Mouse (Mus musculus) forebrain, embryonic 13.5 days (tissue): ENCODE results near the gene Rnft2. TPM values are rescaled to one million over a fixed set of nuclear protein-coding genes. Genes with fewer than 3 reads are reported as not detected.

ENCODE experiments used
- ATAC-seq: fragments of 200-750 bp; cut with Nextera tagmentation; 2 replicates; pipeline ENCODE4 v1.8.0; 2017
- H3K27ac ChIP-seq: fragments of 300-500 bp; sonication (generic); 2 replicates; pipeline ENCODE4 v1.5.1; 2015; ENCODE audit warnings: inconsistent platforms, mild to moderate bottlenecking, moderate library complexity
- H3K27me3 ChIP-seq: fragments of 300-500 bp; sonication (generic); 2 replicates; pipeline ENCODE4 v1.6.1; 2015; ENCODE audit warnings: mild to moderate bottlenecking, inconsistent platforms
- H3K36me3 ChIP-seq: fragments of 300-500 bp; sonication (generic); 2 replicates; pipeline ENCODE4 v1.6.1; 2015; ENCODE audit warnings: mild to moderate bottlenecking, inconsistent platforms; ENCODE audit not compliant: poor library complexity, severe bottlenecking
- H3K4me1 ChIP-seq: fragments of 300-500 bp; sonication (generic); 2 replicates; pipeline ENCODE4 v1.6.1; 2015; ENCODE audit warnings: inconsistent platforms
- H3K4me2 ChIP-seq: fragments of 300-500 bp; sonication (generic); 2 replicates; pipeline ENCODE4 v1.6.1; 2015; ENCODE audit warnings: inconsistent platforms, mild to moderate bottlenecking, moderate library complexity
- H3K4me3 ChIP-seq: fragments of 300-500 bp; sonication (generic); 2 replicates; pipeline ENCODE4 v1.5.1; 2015; ENCODE audit warnings: mild to moderate bottlenecking, inconsistent platforms
- H3K9ac ChIP-seq: fragments of 300-500 bp; sonication (generic); 2 replicates; pipeline ENCODE4 v1.6.1; 2015; ENCODE audit warnings: mild to moderate bottlenecking, inconsistent platforms
- H3K9me3 ChIP-seq: fragments of 300-500 bp; sonication (generic); replicated peaks from 2 replicates; pipeline ENCODE4 v1.6.1; 2016; ENCODE audit warnings: inconsistent platforms
- WGBS: fragments of 180-500 bp; shearing (Covaris S2); methylation state at CpG from one replicate; pipeline ENCODE4 v1.1.7; 2015; 5-methylcytosine and 5-hydroxymethylcytosine counted together
- polyA plus RNA-seq: library from polyadenylated mRNA; unstranded; fragments of >200 nt; fragmentation: Nextera tagmentation; extraction: Ambion mirVana; gene quantifications from 2 replicates; pipeline ENCODE4 v1.2.1, GENCODE M21; 2015

Gene Rnft2
- polyA plus RNA-seq, 1 experiment from 2014 or later, result 7.0 TPM

- no peaks in the 10 kb centered on the region for H3K9me3 ChIP-seq
- no peak overlapping the region for H3K4me3 ChIP-seq
- ATAC-seq, result no peak
- peaks cover 20% of the 10 kb centered on the region for H3K27me3 ChIP-seq
- peaks cover 31% of the 10 kb centered on the region for H3K36me3 ChIP-seq
- H3K4me2 ChIP-seq, result no peak overlapping the region
- WGBS, result 45% methylated on average over 8 of the region's 8 CpGs
- H3K9ac ChIP-seq, result no peak overlapping the region
- peaks cover 19% of the 10 kb centered on the region for H3K4me1 ChIP-seq
- no peak overlapping the region for H3K27ac ChIP-seq
These were observed 21.4 kb upstream of the Rnft2 start for GRCm38 (mm10) chr5:118266309-118266708.

GRCm38 (mm10) chr5:118265366-118265765 is 20.4 kb upstream of the Rnft2 start:
- Histone ChIP-seq H3K27ac (no peak overlapping the region), H3K4me3 (no peak overlapping the region), H3K36me3 (peaks cover 40% of the 10 kb centered on the region), H3K9me3 (no peaks in the 10 kb centered on the region), H3K27me3 (peaks cover 17% of the 10 kb centered on the region), H3K9ac (no peak overlapping the region), H3K4me2 (no peak overlapping the region), H3K4me1 (peaks cover 11% of the 10 kb centered on the region; the same call in 1 of the 2 replicates)
- WGBS, result 79% methylated on average over 5 of the region's 5 CpGs
- no peak for ATAC-seq

GRCm38 (mm10) chr5:118264279-118264678 is 19.4 kb upstream of the Rnft2 start:
- peaks cover 9% of the 10 kb centered on the region; the same call in 1 of the 2 replicates for H3K4me1 ChIP-seq
- peaks cover 10% of the 10 kb centered on the region for H3K27me3 ChIP-seq
- peaks cover 51% of the 10 kb centered on the region for H3K36me3 ChIP-seq
- 79% methylated on average over 9 of the region's 9 CpGs for WGBS
- no peak overlapping the region for H3K9ac ChIP-seq
- H3K27ac ChIP-seq, result no peak overlapping the region
- no peak for ATAC-seq
- no peak overlapping the region for H3K4me2 ChIP-seq
- no peaks in the 10 kb centered on the region for H3K9me3 ChIP-seq
- H3K4me3 ChIP-seq, result no peak overlapping the region

GRCm38 (mm10) chr5:118262418-118262817 is 17.5 kb upstream of the Rnft2 start:
- Histone ChIP-seq H3K27ac (no peak overlapping the region), H3K27me3 (0 out of 2 replicates have a peak, but pooled peaks cover 4% of the 10 kb centered on the region), H3K4me3 (no peak overlapping the region), H3K9ac (no peak overlapping the region), H3K36me3 (peaks cover 70% of the 10 kb centered on the region), H3K4me2 (no peak overlapping the region), H3K4me1 (peaks cover 15% of the 10 kb centered on the region), H3K9me3 (no peaks in the 10 kb centered on the region)
- WGBS, result 94% methylated on average over 8 of the region's 8 CpGs
- no peak for ATAC-seq

- peaks cover 81% of the 10 kb centered on the region for H3K36me3 ChIP-seq
- ATAC-seq, result no peak
- 94% methylated on average over 9 of the region's 9 CpGs for WGBS
These were observed 16.3 kb upstream of the Rnft2 start for GRCm38 (mm10) chr5:118261181-118261580.

GRCm38 (mm10) chr5:118260642-118261041 is 15.7 kb upstream of the Rnft2 start:
- WGBS, result 91% methylated on average over 11 of the region's 11 CpGs
- H3K4me3 ChIP-seq, result no peak overlapping the region
- H3K4me2 ChIP-seq, result no peak overlapping the region
- H3K27me3 ChIP-seq, result no peaks in the 10 kb centered on the region
- peaks cover 15% of the 10 kb centered on the region for H3K4me1 ChIP-seq
- no peak for ATAC-seq
- no peaks in the 10 kb centered on the region for H3K9me3 ChIP-seq
- H3K27ac ChIP-seq, result no peak overlapping the region
- H3K9ac ChIP-seq, result no peak overlapping the region
- H3K36me3 ChIP-seq, result peaks cover 81% of the 10 kb centered on the region

More at GRCm38 (mm10) chr5:118261181-118261580, 16.3 kb upstream of the Rnft2 start:
- no peaks in the 10 kb centered on the region for H3K27me3 ChIP-seq
- H3K4me1 ChIP-seq, result peaks cover 15% of the 10 kb centered on the region
- no peak overlapping the region for H3K9ac ChIP-seq
- no peak overlapping the region for H3K4me2 ChIP-seq
- no peak overlapping the region for H3K27ac ChIP-seq
- no peak overlapping the region for H3K4me3 ChIP-seq
- no peaks in the 10 kb centered on the region for H3K9me3 ChIP-seq

- Histone ChIP-seq H3K27ac (no peak overlapping the region), H3K4me2 (no peak overlapping the region), H3K27me3 (no peaks in the 10 kb centered on the region), H3K9ac (no peak overlapping the region), H3K36me3 (peaks cover 81% of the 10 kb centered on the region), H3K9me3 (no peaks in the 10 kb centered on the region), H3K4me3 (no peak overlapping the region), H3K4me1 (peaks cover 15% of the 10 kb centered on the region)
- WGBS, result 86% methylated on average over 10 of the region's 10 CpGs
- ATAC-seq, result no peak
These were observed 15.1 kb upstream of the Rnft2 start for GRCm38 (mm10) chr5:118260055-118260454.

GRCm38 (mm10) chr5:118259636-118260035 is 14.7 kb upstream of the Rnft2 start:
- H3K4me1 ChIP-seq, result peaks cover 15% of the 10 kb centered on the region
- no peak for ATAC-seq
- no peak overlapping the region for H3K9ac ChIP-seq
- WGBS, result 90% methylated on average over 6 of the region's 6 CpGs
- H3K9me3 ChIP-seq, result no peaks in the 10 kb centered on the region
- peaks cover 81% of the 10 kb centered on the region for H3K36me3 ChIP-seq
- no peaks in the 10 kb centered on the region for H3K27me3 ChIP-seq
- no peak overlapping the region for H3K4me3 ChIP-seq
- H3K27ac ChIP-seq, result no peak overlapping the region
- no peak overlapping the region for H3K4me2 ChIP-seq

- 61% methylated on average over 6 of the region's 6 CpGs for WGBS
- H3K27ac ChIP-seq, result no peak overlapping the region
- H3K9ac ChIP-seq, result no peak overlapping the region
- ATAC-seq, result no peak
- H3K27me3 ChIP-seq, result no peaks in the 10 kb centered on the region
- H3K4me2 ChIP-seq, result no peak overlapping the region
- no peaks in the 10 kb centered on the region for H3K9me3 ChIP-seq
- H3K4me1 ChIP-seq, result peaks cover 13% of the 10 kb centered on the region
- no peak overlapping the region for H3K4me3 ChIP-seq
- H3K36me3 ChIP-seq, result peaks cover 77% of the 10 kb centered on the region
These were observed 14.2 kb upstream of the Rnft2 start for GRCm38 (mm10) chr5:118259152-118259551.

- Histone ChIP-seq H3K9me3 (no peaks in the 10 kb centered on the region), H3K36me3 (peaks cover 56% of the 10 kb centered on the region), H3K4me2 (no peak overlapping the region), H3K4me1 (peaks cover 11% of the 10 kb centered on the region), H3K27ac (no peak overlapping the region), H3K4me3 (no peak overlapping the region), H3K9ac (no peak overlapping the region), H3K27me3 (no peaks in the 10 kb centered on the region)
- ATAC-seq, result no peak
- WGBS, result 91% methylated on average over 4 of the region's 4 CpGs
These were observed 12.1 kb upstream of the Rnft2 start for GRCm38 (mm10) chr5:118256981-118257380.

GRCm38 (mm10) chr5:118253551-118253950 is 8.6 kb upstream of the Rnft2 start:
- Histone ChIP-seq H3K9me3 (no peaks in the 10 kb centered on the region), H3K4me2 (no peak overlapping the region), H3K4me1 (peaks cover 2% of the 10 kb centered on the region), H3K9ac (no peak overlapping the region), H3K27me3 (no peaks in the 10 kb centered on the region), H3K27ac (no peak overlapping the region), H3K36me3 (peaks cover 37% of the 10 kb centered on the region), H3K4me3 (no peak overlapping the region)
- WGBS, result 85% methylated on average over 3 of the region's 3 CpGs
- no peak for ATAC-seq

GRCm38 (mm10) chr5:118250987-118251386 is 6.1 kb upstream of the Rnft2 start:
- Histone ChIP-seq H3K27ac (no peak overlapping the region), H3K9me3 (no peaks in the 10 kb centered on the region), H3K27me3 (no peaks in the 10 kb centered on the region), H3K9ac (no peak overlapping the region), H3K36me3 (peaks cover 25% of the 10 kb centered on the region; the same call in 1 of the 2 replicates), H3K4me3 (no peak overlapping the region), H3K4me2 (no peak overlapping the region), H3K4me1 (peaks cover 14% of the 10 kb centered on the region)
- WGBS, result 82% methylated on average over 5 of the region's 7 CpGs
- no peak for ATAC-seq

- Histone ChIP-seq H3K27ac (no peak overlapping the region), H3K36me3 (peaks cover 30% of the 10 kb centered on the region), H3K4me2 (no peak overlapping the region), H3K4me1 (peaks cover 28% of the 10 kb centered on the region), H3K27me3 (no peaks in the 10 kb centered on the region), H3K4me3 (no peak overlapping the region), H3K9ac (no peak overlapping the region), H3K9me3 (no peaks in the 10 kb centered on the region)
- 94% methylated on average over 8 of the region's 8 CpGs for WGBS
- ATAC-seq, result no peak
These were observed 2.5 kb upstream of the Rnft2 start for GRCm38 (mm10) chr5:118247378-118247777.
